Mouse (Mus musculus) gastrocnemius, postnatal 14 days (tissue): ENCODE results near the gene Mef2d. TPM values are rescaled to one million over a fixed set of nuclear protein-coding genes. Genes with fewer than 3 reads are reported as not detected.

Experiments
- DNase-seq: peaks from one replicate; pipeline ENCODE4 v3.0.0; 2021; ENCODE audit warnings: mixed read lengths
- intact Hi-C: fragments of 180-260 bp; cut with DNase I; formaldehyde crosslinking; loops from one replicate; pipeline ENCODE4 v1.15.1; 2025; ENCODE audit warnings: low total_unique reads
- microRNA-seq, 2 experiments: library from miRNA; unstranded; fragments of <30 nt; microRNA quantifications; one replicate each; pipeline ENCODE4 v1.2.0; 2021
- total RNA-seq, 2 experiments: library from RNA; stranded (reverse); gene quantifications; 2 replicates each; pipeline ENCODE4 v1.2.3; 2021

Mef2d gene
- total RNA-seq, 2 experiments from 2014 or later, result 136 to 137 TPM

DNA sequence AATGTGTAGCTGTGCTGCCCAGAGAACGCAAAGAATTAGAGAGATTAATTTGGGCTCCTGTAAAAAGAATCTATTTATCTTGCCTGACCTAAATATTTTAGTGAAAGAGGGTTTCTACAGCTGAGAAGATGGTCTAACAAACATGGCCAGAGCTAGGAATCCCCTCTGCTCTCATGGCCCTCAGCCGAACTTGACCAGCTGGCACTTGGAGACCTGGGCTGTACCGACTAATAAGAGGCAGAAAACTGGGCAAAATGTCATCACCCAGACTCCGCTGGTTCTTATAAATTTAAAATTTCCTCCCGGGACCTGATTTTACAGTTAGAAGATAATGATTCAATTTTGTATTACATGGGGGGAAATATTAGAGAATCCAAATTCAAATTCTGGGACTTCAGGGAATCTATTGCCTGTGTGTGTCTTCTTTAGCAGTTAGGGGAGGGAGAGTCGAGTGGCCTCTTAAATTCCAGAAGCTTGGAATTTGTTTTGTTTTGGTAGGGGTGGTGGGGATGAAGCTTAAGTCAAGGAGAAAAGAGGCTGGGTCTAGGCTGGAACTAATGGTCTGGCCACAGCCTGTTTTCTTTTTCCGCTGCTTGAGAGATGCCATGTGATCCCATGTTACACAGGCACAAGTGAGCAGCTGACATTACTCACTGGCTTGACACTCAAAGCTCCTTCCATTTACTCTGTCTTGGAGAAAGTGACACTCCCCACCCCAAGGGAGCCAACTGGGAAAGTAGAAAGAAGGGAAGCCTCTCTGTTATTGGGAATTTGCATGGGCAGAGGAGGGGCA lies 74.6 kb downstream of the Mef2d start:
- no peak for DNase-seq
- intact Hi-C loops, result no loop called here

- DNase-seq, result no peak
- intact Hi-C loops, result no loop called here
These were observed 75.5 kb downstream of the Mef2d start for GRCm38 (mm10) chr3:88217679-88218078.

DNA sequence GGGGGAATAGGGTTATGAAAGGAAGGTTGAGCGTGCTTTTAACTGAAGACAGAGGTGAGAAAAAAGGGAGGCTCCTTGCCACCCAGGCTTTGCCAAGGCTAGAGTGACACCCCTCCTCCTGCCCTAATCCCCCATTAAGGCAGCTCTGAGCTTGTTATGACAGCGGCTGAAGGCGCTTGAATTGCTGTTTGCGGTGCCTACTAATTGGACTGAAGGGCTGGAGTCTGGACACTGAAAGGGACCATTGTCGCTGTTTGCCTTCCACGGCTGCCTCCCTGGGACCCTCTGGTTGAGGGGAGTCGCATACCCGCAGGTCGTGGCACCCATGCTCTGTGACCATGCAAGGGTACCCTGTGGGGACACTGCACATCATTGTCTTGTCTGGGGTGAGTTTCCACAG lies 77.8 kb downstream of the Mef2d start:
- intact Hi-C loops, result no loop called here
- no peak for DNase-seq

- intact Hi-C loops, result no loop called here
- peak; percentile 73 for DNase-seq
These were observed 78.7 kb downstream of the Mef2d start for GRCm38 (mm10) chr3:88220842-88221241.

Small RNAs within 50 kb of the gene (microRNA-seq; reads per million reads assigned to microRNA genes)
- gene Gm25641 (0 reads per million in 2 experiments), gene Mir3093 (0 reads per million in 2 experiments), gene Mir9-1 (0 reads per million in 2 experiments)

Other genes starting within 250 kb of the Mef2d start
- 100 to 1,000 TPM; 152 to 161 TPM for gene Hdgf, start 236.1 kb upstream of the Mef2d start, total RNA-seq
- gene Mrpl24, start 222.9 kb upstream of the Mef2d start, total RNA-seq, result 10 to 100 TPM; 42.1 to 46.5 TPM
- gene Isg20l2, start 212.1 kb upstream of the Mef2d start, total RNA-seq, result 1 to 10 TPM; 9.0 to 9.6 TPM
- 1 to 10 TPM; 3.6 to 3.9 TPM for gene Rrnad1, start 211.7 kb upstream of the Mef2d start, total RNA-seq
- under 1 TPM; 0.31 to 0.33 TPM for gene Crabp2, start 193.7 kb upstream of the Mef2d start, total RNA-seq
- 10 to 100 TPM; 37.2 to 51.2 TPM for gene Nes, start 171.3 kb upstream of the Mef2d start, total RNA-seq
- gene Bcan, start 142.1 kb upstream of the Mef2d start, total RNA-seq, result under 1 TPM; 0.08 to 0.16 TPM
- gene Hapln2, start 114.8 kb upstream of the Mef2d start, total RNA-seq, result under 1 TPM in 1 of 2 experiments, not detected in 1; 0.13 TPM
- 10 to 100 TPM; 11.3 to 15.0 TPM for gene Gpatch4, start 99.3 kb upstream of the Mef2d start, total RNA-seq
- 10 to 100 TPM; 47.1 to 47.4 TPM for gene Naxe, start 83.9 kb upstream of the Mef2d start, total RNA-seq
- not detected for gene Ttc24, start 64.1 kb upstream of the Mef2d start, total RNA-seq
- gene Iqgap3, start 60.4 kb upstream of the Mef2d start, total RNA-seq, result 1 to 10 TPM; 2.5 to 2.7 TPM
- not detected for gene Rhbg, start 112.3 kb downstream of the Mef2d start, total RNA-seq
- gene Gm38392, start 144.8 kb downstream of the Mef2d start, total RNA-seq, result under 1 TPM; 0.35 to 0.44 TPM
- 1 to 10 TPM; 5.8 to 8.5 TPM for gene Tsacc, start 154.6 kb downstream of the Mef2d start, total RNA-seq
- gene Cct3, start 154.7 kb downstream of the Mef2d start, total RNA-seq, result 100 to 1,000 TPM; 132 to 151 TPM
- 10 to 100 TPM; 50.4 to 52.3 TPM for gene Glmp, start 182.7 kb downstream of the Mef2d start, total RNA-seq
- gene Tmem79, start 193.8 kb downstream of the Mef2d start, total RNA-seq, result 1 to 10 TPM; 1.8 to 2.1 TPM
- 10 to 100 TPM; 29.2 to 32.4 TPM for gene Smg5, start 193.9 kb downstream of the Mef2d start, total RNA-seq
- 1 to 10 TPM in 1 of 2 experiments, under 1 TPM in 1; 0.22 to 1.5 TPM for gene Paqr6, start 222.2 kb downstream of the Mef2d start, total RNA-seq
- not detected for gene Bglap3, start 230.4 kb downstream of the Mef2d start, total RNA-seq
- gene Bglap2, start 236.3 kb downstream of the Mef2d start, total RNA-seq, result not detected
- gene Bglap, start 242.1 kb downstream of the Mef2d start, total RNA-seq, result not detected